Mouse (Mus musculus) cerebellum, postnatal 36 days (tissue): ENCODE results near the gene Abhd17c.
A peak's percentile ranks its signal among the peaks of the same experiment; 100 is the strongest.
"Not testable (repeated sequence)": the region's sequence is repeated elsewhere in the genome, so short reads cannot be mapped to it uniquely, and the experiment has no call there.

Experiments
- DNase-seq, 2 experiments: peaks; one replicate each; pipeline ENCODE4 v3.0.0; 2021 to 2022; ENCODE audit warnings: mixed read lengths in 2 of 2

Abhd17c gene

DNA sequence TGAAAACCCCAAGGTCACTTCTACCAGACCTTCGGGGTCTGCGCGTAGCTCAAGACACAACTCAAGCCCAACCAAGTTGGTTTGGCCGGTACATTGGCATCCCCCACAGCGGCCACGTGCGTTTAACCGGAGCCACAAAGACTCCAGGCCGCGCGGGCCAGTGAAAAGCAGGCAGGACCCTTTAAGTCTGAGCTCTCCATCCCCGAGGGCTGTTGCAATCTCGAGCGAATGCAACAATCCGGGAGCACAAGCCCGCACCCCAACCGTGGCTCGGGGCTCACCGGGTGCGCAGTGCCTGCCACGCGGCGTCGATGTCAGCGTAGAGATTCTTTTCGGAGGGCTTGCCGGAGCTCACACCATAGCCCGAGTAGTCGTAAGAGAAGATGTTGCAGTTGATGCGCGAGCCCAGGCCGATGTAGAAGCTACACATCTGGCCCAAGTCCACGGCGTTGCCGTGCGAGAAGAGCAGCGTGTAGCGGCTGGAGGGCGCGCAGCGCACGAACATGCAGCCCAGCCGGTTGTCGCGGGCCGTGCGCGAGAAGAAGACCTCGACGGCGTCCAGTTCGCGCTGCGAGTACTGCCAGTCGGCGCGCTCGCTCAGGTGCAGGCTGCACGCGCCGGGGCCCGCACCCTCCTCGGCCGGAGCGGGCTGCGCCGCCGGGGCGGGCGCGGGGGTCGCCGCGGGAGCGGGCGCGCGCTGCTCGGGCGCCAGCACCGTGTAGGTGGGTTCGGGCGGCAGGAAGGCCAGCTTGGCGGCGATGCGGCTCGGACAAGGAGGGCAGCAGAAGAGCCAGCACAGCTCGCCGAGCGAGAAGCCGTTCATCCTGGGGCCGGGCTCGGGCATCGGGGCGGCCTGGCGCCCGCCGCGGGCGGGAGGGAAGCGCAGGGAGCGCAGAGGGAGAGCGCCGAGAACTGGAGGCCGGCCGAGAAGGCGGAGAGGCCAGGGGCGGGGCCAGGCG lies at the start of gene Abhd17c:
Gene Abhd17c, minus strand, starts transcription at position 893 of the 959 bp plus-strand sequence.
- DNase-seq, result peak in 1 of 2 experiments; percentile 41

DNA sequence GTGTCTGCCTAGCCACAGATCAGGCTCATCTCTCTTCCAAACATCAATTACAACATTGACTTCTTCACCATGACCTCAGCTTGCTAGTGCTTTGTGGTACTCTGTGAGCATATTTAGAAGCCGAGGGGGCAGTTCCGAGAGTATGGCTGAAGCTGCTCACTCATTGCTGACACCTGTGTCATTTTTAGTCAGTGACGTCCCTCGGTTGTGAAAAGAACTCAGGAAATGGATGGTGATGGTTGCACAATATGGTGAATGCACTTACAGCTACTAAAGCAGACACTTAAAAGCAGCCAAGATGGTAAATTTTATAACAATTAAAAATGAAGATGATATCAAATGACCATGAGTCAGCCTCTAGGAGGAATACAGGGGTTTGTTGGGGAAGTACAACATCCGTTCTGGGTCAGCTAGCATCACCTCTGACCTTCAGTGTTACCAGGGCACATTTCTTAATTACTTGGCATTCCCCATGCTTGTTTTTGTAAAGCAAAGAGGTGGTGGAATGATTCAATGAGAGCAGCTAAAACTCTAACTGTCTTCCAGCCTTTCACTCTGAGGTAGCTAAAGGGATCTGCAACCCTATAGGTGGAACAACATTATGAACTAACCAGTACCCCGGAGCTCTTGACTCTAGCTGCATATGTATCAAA lies 45.6 kb upstream of the Abhd17c start:
- no peak for DNase-seq

DNA sequence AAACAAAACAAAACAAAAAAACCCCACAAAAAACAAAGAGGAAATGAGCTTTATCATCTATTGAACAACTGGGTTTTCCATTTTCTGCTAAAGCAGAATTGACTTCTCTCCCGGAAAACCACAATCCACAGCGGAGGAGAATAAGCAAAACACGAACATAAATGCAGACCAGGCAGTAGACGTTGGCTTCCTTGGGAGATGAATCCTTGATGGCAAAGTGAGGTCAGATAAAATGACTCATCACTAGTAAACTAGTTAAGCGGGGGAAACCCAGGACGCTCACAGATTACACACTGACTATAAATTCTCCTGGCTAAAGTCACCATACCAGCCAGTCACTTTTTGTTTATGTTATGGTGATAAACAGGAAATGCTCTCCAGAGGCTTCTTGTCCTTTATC lies 44.5 kb upstream of the Abhd17c start:
- DNase-seq, result no peak

DNA sequence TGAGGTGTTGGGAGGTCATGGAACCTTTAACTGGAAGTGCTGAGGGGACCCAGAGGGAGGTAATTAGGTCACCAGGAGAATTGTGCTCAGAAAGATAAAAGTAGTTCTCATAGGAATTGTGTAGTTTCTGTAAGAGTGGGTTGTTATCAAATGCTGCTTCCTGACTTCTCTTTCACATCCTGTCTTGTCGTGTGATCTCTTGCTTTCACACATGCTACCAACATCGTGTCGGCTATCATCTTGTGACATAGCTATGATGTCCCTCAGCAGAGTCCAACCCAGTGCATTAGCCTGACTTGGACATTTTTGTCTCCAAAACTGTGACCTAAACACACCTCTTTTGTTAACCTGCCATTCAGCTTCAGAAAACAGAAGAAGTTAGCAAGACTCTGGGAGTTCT lies 40.6 kb upstream of the Abhd17c start:
- no peak for DNase-seq

DNA sequence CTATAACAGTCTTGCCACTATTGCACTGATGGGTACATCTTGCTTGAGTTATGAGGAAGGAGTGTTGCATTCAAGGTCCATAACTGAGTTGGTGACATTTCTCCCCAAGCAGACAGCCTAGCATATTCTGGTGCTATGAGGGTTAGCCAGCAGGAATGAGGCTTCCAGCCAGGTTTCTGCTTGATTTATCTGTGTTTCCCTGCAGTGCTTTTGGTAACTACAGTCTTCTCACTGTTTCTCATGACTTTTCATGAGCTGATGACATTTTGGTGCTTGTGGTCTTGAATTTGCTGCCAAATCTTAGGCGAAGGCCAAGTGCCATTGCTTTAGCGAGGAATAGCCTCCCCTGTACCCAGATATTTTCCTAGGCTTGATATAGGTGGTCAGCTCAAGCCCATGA lies 39.8 kb upstream of the Abhd17c start:
- no peak for DNase-seq

DNA sequence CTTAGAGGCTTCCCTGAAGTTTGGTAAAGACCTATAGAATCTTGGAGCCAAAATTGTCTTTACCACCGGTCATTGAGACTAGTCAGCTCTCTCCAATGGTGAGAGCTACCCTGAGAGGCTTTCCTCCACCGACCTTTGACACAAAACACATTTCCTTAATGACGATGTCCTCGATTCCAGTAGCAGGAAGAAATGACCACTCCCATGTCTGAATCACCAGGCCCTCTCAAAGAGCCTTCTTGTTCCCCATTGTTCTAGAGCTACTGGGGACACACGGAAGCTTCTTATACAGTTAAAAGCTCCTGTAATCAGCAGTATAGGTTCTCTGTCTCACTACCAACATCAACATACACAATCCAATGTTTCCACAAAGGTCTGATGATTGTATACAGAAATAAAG lies 36.5 kb upstream of the Abhd17c start:
- no peak for DNase-seq

DNA sequence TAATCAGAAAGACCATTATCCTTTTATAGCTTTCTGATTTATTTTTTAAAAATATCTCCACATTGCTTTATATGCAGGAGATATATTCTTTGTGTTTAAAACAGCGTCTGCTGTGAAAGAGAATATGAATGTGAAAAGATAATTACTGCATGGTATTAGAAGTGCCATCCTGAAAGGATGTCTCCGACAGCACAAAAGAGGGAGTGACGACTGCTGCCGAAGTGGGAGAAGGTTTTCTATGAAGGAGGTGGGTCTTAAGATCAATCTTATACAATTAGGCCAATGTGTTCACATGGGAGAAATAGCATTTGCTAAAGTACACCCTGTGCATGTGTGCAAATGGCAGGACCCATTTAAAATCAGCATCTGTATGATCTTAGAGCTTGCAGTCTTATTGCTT lies 33.5 kb upstream of the Abhd17c start:
- DNase-seq, result no peak

DNA sequence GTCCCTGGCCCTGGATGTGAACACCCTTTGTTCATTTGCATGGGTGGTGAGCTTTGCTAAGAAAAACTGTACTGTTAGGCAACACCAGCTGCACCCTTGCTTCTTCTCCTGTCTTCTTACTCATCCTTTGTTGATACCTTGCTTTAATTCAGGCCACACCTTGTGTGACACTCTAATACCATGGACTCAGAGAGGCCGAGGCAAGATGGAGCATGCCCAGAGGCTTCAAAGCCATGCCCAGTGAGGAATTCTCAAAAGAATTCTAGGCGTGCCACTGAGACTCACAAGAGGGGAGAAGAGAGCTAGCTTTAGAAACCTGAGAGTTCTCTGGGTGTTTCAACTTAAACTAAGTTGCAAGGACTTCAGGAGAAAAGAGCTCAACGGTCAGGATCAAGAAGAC lies 33.0 kb upstream of the Abhd17c start:
- DNase-seq, result no peak

DNA sequence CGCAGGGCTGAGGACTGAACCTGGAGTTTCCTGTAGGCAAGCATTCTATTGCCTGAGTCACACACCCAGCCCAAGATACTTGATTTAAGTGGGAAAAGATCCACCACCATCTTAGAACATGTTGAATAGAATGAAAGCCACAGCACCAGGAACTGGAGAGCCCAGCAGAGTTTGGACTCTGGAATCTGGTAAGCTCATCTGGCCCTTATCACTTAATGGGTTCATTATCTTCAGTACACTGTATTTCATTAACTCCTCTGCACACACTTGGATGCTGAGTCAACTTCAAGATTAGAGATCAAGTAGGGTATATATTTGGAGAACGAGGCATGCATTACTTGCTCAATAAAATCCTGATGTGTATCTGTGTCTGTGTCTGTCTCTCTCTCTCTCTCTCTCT lies 27.1 kb upstream of the Abhd17c start:
- DNase-seq, result not testable (repeated sequence)

DNA sequence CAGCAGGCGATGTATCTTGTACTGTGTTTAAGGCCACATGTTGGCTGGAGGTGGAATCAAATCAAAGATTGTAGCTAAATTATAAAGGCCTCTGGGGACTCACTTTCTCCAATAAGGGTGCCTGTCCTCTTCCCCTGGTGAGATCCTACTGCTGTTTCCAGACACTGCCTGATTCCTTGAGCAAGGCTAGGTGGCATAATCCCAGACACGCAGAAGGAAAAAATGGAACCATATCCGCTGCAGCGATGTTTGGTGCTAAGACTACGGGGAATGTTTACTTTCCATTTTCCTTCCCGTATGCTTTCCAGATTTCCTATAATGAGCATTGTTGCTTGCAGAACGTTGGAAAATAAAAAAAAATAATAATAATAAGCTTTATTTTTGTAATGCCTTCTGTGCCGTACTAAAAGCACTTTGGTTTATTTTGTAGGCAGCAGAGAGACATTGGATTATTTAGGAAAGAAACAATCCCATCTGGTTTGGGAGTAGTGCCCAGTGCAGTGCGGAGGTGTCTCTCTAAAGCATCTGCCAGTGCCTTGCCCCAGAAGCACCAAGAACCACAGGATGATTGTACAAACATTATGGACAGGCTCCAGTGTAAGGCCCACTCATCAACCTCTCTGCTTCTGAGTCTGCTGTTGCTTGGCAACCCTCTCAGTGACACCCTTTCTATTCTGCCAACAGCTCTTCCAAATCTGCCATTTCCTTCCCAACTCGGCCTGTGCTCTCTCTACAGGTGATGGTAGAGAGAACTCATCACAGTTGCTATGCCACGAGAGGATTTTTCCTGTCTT lies 23.2 kb upstream of the Abhd17c start:
- DNase-seq, result no peak

DNA sequence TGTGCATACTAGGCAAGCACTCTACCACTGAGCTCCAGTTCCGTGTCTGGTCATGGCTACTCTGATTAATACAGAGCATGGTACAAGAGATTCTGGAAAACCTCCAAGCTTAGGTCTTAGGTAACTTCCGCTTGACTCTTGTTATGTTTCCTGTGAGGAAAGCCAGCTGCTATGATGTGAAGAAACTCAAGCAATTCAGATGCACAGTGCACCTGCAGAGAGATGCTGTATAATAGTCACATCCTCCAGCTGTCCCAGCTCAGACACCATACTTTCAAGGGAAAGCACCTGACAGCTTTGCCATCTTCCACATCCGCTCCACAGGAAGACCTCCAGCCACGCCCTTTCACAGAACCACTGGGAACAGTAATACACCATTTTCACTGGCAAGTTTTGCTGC lies 21.7 kb upstream of the Abhd17c start:
- DNase-seq, result no peak

DNA sequence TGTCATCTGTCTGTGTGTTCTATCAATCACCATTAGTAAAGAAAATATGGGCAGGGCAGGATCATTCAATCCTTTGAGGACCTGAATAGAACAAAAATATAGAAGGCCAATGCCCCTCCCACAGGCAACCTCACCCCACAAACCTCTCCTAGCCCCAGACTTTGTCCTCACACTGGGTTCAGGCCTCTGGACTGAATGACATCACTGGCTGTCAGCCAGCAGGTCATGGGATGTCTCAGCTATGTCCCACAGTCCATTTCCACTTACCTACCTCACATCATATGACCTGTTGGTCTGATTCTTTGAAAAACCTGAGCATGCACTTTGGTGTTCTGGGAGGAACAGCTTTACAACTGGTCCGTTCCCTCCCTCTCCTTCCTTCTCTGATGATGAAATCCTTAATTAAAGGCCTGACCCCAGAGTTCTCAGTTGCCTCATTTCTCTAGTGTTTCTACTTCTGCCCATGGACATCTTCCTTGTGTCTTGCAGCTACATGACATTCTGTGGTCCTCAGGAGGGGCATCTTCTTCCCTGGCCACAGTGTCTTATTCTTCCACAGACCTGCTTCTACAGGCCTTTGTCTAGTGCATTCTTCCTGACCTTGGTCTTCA lies 19.6 kb upstream of the Abhd17c start:
- no peak for DNase-seq

DNA sequence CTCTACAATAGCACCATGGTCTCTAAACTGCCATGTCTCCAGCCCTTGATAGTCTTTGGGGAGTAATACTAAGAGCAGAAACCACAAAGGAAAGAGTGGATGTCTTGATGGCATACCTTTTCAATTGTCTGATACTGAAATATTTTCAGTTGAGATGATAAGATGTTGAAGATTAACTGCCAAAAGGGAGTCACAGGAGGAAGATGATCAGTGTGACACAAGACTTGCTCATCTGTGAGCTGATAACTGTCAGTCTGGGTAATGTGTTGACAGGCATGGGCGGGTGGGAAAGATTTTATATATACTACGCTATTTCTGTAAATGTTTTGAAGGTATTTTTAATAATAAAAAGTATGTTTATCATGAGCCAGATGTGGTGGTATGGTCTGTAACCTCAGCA lies 16.7 kb upstream of the Abhd17c start:
- DNase-seq, result no peak

DNA sequence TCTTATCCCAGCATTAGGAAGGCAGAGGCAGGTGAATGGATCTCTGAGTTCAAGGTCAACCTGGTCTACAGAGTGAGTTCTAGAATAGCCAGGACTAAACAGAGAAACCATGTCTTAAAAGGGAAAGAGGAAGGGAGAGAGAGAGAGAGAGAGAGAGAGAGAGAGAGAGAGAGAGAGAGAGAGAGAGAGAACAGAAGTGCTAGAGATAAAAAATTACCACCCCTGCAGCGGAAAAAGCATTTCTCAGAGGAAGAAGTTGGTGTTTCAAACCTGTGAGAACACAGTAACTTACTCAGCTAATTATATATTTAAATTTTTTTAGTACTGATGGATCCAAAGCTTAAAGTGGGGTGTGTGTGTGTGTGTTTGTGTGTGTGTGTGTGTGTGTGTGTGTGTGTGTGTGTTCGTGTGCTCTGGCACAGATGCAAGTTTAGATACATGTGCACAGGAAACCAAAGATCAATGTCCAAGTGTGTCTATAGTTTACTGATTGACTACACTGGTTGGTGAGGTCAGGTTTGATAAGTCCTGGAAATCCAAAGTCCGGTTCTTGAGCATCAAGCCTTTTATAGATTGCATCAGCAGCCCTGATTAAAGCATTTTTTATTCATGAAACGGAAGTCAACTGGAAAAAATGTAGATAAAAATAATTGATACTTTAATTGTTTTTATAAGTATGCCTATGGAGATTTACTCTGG lies 15.2 kb upstream of the Abhd17c start:
- no peak for DNase-seq

DNA sequence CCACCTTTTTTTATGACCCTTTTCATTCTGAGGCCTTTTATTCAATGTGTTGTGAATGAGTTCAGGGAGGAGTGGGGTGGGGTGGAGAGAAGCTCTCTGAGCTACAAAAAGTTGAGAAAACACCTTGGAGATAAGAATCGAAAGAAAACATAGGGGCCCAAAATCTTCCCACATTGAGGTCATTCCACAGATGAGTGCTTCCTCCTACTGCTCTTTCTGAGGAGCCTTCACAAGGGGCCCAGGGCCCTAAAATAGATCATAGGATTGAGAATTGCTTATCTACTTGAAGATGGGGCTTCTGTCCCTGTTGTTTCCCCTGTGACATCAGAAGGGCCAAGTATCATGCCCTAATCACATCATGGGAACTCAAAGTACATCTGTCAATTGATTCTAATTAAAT lies 14.3 kb upstream of the Abhd17c start:
- no peak for DNase-seq

DNA sequence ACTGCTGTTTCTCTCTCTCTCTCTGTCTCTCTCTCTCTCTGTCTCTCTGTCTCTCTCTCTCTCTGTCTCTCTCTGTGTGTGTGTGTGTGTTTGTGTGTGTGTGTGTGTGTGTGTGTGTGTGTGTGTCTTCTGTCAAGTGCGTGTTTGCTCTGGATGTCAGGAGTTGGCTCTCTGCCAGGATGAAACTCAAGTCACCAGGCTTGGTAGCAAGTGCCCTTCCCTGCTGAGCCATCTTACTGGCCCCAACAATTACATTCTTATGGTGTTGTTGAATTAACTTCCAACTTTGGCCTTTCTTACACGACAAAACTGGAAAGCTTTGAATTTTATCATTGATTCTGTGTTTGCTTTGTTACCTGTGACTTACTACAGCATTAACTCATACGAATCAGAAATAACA lies 13.6 kb upstream of the Abhd17c start:
- DNase-seq, result no peak

DNA sequence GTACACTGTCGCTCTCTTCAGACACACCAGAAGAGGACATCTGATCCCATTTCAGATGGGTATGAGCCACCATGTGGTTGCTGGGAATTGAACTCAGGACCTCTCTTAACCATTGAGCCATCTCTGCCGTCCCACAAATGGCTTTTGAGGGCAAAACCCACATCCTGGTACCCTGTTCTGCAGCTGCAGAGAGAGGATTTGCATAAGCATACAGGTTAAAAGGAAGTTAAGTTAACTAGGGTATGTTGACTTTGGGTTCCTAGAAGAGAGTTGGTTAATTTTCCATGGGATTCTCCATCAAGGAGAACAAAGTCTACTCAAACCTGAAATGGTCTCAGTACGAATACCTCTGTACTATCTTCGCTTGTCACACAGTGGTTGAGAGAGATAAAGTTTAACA lies 13.2 kb upstream of the Abhd17c start:
- DNase-seq, result no peak

DNA sequence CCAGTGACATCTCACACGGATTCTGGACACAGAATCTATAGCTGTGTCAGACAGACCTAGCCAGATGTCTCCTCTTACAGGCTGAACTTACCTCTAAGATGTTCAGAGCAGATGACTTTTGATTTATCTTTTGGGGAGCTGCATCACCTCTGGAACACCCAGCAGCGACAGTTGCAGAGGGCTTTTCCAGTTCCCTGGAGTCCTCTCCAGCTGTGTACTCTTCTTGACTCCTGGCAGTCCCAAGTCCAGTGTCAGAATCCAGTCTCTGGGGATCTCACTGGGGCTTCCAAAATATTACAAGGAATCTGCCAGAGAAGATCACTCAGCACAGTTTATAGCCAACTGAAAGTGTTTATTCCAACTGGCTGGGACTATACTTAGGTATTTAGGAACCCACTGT lies 12.7 kb upstream of the Abhd17c start:
- DNase-seq, result no peak

DNA sequence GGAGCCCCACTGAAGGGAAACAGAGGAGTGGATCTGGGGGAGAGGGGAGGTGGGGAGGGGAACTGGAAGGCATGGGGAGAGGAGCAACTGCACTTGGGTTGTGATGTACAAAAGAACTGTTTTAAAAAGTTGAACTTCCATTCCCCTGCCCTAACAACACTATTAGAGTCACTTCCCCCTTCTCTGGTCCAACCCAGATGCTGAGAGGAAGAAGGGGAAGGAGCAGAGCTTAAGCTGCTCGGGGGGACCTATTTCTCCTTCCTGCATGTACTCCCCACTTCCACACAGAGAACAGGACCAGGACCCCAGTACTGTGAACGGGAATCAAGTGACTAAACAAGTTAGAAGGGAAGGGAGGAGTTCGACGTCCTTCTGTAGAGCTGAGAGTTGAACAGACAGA lies 11.9 kb upstream of the Abhd17c start:
- DNase-seq, result no peak

DNA sequence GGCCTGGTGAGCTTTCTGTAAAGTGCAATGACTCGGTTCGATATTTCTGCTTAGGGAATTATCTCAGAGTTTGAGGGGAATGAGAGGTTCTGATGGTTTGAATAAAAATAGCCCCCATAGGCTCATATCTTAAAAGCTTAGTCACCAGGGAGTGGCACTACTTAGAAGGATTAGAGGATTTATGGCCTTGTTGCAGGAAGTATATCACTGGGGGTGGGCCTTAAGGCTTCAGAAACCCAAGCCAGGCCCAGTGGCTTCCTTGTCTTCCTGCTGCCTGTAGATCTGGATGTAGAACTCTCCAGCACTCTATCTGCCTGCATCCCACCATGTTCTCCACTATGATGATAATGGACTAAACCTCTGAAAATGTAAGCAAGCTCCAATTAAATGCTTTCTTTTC lies 7.7 kb upstream of the Abhd17c start:
- no peak for DNase-seq

DNA sequence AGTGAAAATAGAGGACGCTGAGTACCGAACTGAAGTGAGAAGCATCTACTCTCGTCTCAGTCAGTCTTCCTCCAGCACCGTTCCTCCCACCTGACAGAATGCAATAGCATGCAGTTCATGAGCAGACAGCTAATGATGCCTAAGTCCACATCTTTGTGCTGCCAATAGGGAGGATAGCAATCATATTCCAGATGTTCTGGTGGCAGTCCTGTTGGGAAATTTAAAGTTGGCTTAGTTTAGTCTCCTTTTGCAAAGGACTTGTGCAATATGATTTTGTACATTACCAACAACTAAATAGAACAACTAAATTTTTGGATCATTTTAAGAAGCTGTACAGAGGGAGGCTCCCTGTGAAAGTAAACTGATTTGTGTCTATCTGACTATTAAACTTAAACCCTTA lies 2.1 kb upstream of the Abhd17c start:
- no peak for DNase-seq

DNA sequence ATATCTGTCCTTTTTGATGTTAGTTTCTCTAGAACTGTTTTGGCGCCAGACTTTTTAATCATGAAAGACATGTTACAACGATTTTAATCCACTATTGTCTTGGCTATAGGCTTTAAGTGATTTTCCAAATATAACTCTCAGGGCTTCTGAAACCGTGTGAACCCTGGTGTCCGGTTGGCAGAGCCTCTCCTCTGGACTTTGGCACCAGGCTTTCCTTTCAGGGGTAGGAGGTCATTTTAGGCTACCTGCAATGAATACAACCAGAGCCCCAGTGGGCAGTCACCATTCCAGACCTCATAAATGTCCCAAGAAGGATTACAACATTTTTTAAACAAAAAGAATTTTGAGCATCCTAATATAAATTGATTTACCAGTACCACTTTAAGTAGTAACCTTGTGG lies 1.1 kb upstream of the Abhd17c start:
- DNase-seq, result no peak
